In the genomic region with DNA sequence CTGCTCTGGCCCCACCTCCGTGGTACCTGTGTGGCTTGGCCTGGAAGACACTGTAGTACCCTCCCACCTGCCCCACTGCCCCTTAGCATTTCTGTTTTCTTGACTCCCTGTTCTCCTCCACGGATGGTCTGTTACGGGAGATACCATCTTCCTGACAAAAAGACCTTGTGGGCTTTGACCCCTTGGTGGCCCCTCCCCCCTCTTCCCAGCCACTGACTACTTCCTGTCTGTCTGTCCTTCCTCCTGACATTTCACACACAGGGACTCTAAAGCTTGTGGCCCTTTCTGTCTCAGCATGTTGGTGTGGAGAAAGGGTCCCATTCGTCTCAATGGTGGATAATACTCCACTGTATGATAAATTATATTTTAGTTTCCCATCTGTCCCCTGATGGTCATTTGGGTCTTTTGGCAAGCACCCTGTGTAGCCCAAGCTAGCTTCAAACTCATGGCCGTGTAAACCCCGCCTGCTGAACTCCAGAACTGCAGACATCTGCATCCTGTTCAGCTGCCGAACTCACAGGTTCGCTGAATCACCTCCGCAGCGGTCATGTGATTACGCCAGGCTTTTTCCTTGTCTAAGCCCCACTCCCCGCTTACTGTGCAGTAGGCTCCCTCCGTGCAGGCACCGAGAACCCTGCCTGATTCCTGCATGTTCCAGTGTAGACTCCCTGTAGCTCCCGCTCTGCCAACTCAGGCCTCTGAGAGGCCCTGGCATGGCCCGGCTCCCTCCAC, we compare ENCODE assay signal across 32 mouse cellular contexts. TPM values are rescaled to one million over a fixed set of nuclear protein-coding genes. Genes with fewer than 3 reads are reported as not detected.
A peak's percentile ranks its signal among the peaks of the same experiment; 100 is the strongest.
DNase-seq lines count a peak whose midpoint lies in the region; ATAC-seq lines count a peak whose summit lies in the region.
"Had no signal": no experiment of that assay in that cellular context is flagged by ENCODE, and none has a peak within 500 bp of the region (broad histone marks: within the 10 kb centered on the region; RNA-seq: fewer than 3 reads in every experiment).

No protein-coding gene starts in this region.

- ATAC-seq in granulocyte monocyte progenitor cell, adult 5-6 weeks (replicated peaks; ENCODE audit: poor library complexity, severe bottlenecking): peak; percentile 58
- ATAC-seq: forebrain, embryonic 16.5 days; intestine, embryonic 16.5 days; midbrain, embryonic 16.5 days had no signal

- peak; percentile 30 to 45 for DNase-seq in thymus, adult 18-20 months
- DNase-seq in thymus, postnatal 0 days (ENCODE audit: low spot score): no peak
- peak; percentile 56 for DNase-seq in thymus, postnatal 14 days
- no peak for DNase-seq in right cerebral cortex, postnatal 25 days
- no peak for DNase-seq in spleen, adult 12 weeks (ENCODE audit: low spot score)
- DNase-seq in right cerebral cortex, postnatal 36 days (ENCODE audit: low spot score in 2 of 2): no peak
- DNase-seq in liver: no peak
- DNase-seq: adrenal gland, postnatal 14 days; cerebellum, adult 11-12 months; cerebellum, adult 9-11 months; heart, postnatal 14 days; kidney, adult 9 months; kidney, postnatal 14 days; layer of hippocampus, adult 9-11 months; right cerebral cortex, adult 18-20 months had no signal

RNA-seq across cellular contexts. Expression of a gene that starts 9.5 kb away (rescaled TPM):
- polyA plus RNA-seq in thymus, postnatal 0 days (2015; fragmentation: Nextera tagmentation; extraction: Ambion mirVana): 0.90 and 1.0 TPM in 2 replicates
- 2.5 and 2.6 TPM in 2 replicates for total RNA-seq in granulocyte monocyte progenitor cell, adult 5-6 weeks (2014; fragmentation: Nextera tagmentation)
- total RNA-seq in granulocyte monocyte progenitor cell, adult 5-6 weeks (2017): 4.3 and 5.4 TPM in 2 replicates
- total RNA-seq: adrenal gland, postnatal 14 days; heart, adult 8-10 months; heart, postnatal 14 days had no signal
- polyA plus RNA-seq: heart, embryonic 14.5 days; hindbrain, embryonic 12.5 days; limb, embryonic 11.5 days; liver, embryonic 15.5 days; midbrain, embryonic 11.5 days; midbrain, embryonic 16.5 days; neural tube, embryonic 11.5 days; small intestine, adult 2 months had no signal

RNA-seq across cellular contexts. Expression of a gene that starts 23.4 kb away (rescaled TPM):
- polyA plus RNA-seq in thymus, postnatal 0 days (2015; fragmentation: Nextera tagmentation; extraction: Ambion mirVana): 0.84 and 2.0 TPM in 2 replicates
- total RNA-seq in granulocyte monocyte progenitor cell, adult 5-6 weeks (2014; fragmentation: Nextera tagmentation): not detected in 2 replicates
- not detected in 2 replicates for total RNA-seq in granulocyte monocyte progenitor cell, adult 5-6 weeks (2017)
- total RNA-seq: adrenal gland, postnatal 14 days; gastrocnemius, adult 8-10 months; gastrocnemius, postnatal 4 days; heart, adult 8-10 months; heart, postnatal 14 days; left cerebral cortex, postnatal 10 days; liver, adult 2 months; megakaryocyte, adult 5-6 weeks had no signal
- polyA plus RNA-seq: liver, adult 2 months; small intestine, adult 2 months had no signal

RNA-seq across cellular contexts. Expression of a gene that starts 41.5 kb away (rescaled TPM):
- 132 and 144 TPM in 2 replicates for polyA plus RNA-seq in thymus, postnatal 0 days (2015; fragmentation: Nextera tagmentation; extraction: Ambion mirVana)
- total RNA-seq in granulocyte monocyte progenitor cell, adult 5-6 weeks (2014; fragmentation: Nextera tagmentation): 44.7 and 59.2 TPM in 2 replicates
- 147 and 160 TPM in 2 replicates for total RNA-seq in granulocyte monocyte progenitor cell, adult 5-6 weeks (2017)

Comparison
In these comparisons a context has a peak if more than half of its experiments do, and no peak if none do; other contexts are left out.
1. DNase-seq: peak in thymus, adult 18-20 months (2 of 2) and thymus, postnatal 14 days (single experiment); none in thymus, postnatal 0 days (single experiment), right cerebral cortex, postnatal 25 days (single experiment), spleen, adult 12 weeks (single experiment), right cerebral cortex, postnatal 36 days (0 of 2) and liver (single experiment).